Mouse (Mus musculus) right cerebral cortex, postnatal 10 days (tissue): ENCODE results near the gene Zswim8.

ENCODE experiments used
- DNase-seq, 2 experiments: peaks; one replicate each; pipeline ENCODE4 v3.0.0; 2021; ENCODE audit warnings: low spot score in 2 of 2

Zswim8 gene

GRCm38 (mm10) chr14:20771941-20772340 lies 64.6 kb downstream of the Zswim8 start:
- no peak for DNase-seq

DNA sequence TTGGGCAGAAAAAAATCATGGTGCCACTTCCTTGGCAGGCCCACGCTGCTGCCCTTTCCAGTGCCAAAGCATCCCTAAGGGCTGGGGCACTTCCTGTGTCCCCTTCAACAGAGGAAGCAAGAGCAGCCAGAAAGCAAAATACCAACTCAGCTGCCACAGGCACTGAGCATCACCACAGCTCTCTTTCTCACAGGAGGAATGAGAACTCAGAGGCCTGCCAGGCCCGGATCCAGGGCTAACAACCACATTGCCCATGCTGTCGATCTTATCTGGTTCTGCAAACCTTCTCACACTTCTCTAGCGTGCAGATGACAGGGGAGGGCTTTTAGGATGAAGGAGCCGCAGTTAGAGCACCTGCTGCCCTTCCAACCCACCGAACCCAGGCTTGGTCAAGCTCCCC lies 65.5 kb downstream of the Zswim8 start:
- DNase-seq, result peak in 1 of 2 experiments; percentile 52
